Mouse (Mus musculus): ENCODE data around the gene Rela. TPM values are rescaled to one million over a fixed set of nuclear protein-coding genes. Genes with fewer than 3 reads are reported as not detected.

Rela gene
- polyA plus RNA-seq, 1 experiment, result 56.5 TPM

DNA sequence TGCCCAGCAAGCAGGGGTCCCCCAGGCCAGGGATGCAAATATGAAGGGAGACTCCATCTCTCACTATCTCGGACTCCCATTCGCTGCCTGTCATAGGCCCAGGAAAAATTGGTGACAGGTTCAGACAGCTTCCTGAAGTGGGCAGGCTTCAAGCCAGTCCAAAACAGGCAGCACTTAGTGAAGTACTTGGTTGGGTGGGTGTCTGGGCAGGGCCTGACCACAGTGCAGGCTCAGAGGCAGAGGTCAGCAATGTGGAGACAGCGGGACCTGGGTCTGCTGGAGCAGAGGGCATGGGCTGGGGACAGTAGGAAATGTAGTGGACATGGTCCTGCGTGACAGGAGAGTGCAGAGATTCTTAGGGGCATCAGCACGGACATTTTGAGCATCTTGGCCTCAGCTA lies 54.3 kb downstream of the Rela start:
- TF ChIP-seq FOSL1 (IDR thresholded peaks at IDR 0.05; ENCODE audit: insufficient read depth, low read length, poor library complexity, severe bottlenecking) (no peak), MYOD1 (IDR thresholded peaks at IDR 0.05; ENCODE audit: control insufficient read depth, insufficient read length, low read depth) (no peak), USF1 (IDR thresholded peaks at IDR 0.05; ENCODE audit: low read depth) (no peak), MYOG (IDR thresholded peaks at IDR 0.05; ENCODE audit: control insufficient read depth, extremely low read depth, insufficient read length) (no peak), CEBPB (IDR thresholded peaks at IDR 0.05; ENCODE audit: low read depth) (no peak), MAX (IDR thresholded peaks at IDR 0.05) (no peak), CTCF (IDR thresholded peaks at IDR 0.05; ENCODE audit: control insufficient read depth, insufficient read depth, insufficient read length) (no peak)
- peaks cover 62% of the 10 kb centered on the region for H3K79me2 ChIP-seq (ENCODE audit: control insufficient read depth, insufficient read depth)
- H3K4me3 ChIP-seq (ENCODE audit: insufficient read depth, poor library complexity, severe bottlenecking), result no peak overlapping the region
- no peaks in the 10 kb centered on the region for H3K27me3 ChIP-seq (ENCODE audit: control insufficient read depth, insufficient read depth, insufficient read length)
- H3K79me3 ChIP-seq (ENCODE audit: low read depth), result peaks cover 45% of the 10 kb centered on the region
- H3K36me3 ChIP-seq (ENCODE audit: control insufficient read depth, insufficient read depth), result peaks cover 25% of the 10 kb centered on the region
- peak overlapping the region; percentile 92 for H3ac ChIP-seq (ENCODE audit: control insufficient read depth, insufficient read length, low read depth)

DNA sequence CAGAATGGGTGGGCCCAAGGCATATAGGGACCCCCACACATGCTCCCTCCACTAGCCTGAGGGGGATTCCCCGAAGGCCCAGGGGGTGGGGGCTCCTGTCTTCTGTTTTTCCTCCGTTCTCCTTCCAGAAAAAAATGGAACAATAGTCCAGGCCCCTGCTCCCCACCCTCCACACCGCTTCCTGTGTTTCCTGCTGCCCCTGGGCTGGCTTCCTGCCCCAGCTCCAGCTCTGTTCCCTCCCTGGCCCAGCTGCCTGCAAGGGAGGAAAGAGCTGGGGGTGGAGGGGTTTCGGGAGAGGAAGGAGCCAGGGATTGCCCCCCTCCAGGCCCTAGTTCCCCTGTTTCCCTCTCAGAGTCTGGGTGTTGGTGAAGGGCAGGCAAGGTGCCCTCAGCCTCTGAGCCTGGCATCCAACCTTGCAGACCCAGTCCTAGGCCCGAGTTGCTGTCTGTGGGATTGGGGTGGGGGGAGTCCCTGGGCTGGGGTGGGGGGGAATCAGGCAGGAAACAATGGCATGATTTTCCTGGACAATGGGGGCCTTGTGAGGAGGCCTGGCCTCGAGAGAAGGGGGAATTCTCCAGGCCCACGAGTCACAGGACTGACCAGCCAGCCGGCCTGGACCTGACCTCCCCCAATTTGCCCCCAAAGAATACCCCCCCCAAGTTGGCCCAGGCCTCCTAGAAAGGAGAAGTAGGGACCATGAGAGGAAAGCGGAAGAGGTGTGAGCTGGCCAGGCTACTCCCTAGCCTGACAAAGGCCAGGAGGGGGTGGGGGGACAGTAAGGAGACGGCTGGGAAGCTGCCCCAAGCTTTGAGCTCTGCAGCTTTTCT lies 55.0 kb downstream of the Rela start:
- Histone ChIP-seq H3K79me3 (ENCODE audit: low read depth) (peaks cover 45% of the 10 kb centered on the region), H3ac (ENCODE audit: control insufficient read depth, insufficient read length, low read depth) (peak overlapping the region; percentile 92), H3K27me3 (ENCODE audit: control insufficient read depth, insufficient read depth, insufficient read length) (no peaks in the 10 kb centered on the region), H3K79me2 (ENCODE audit: control insufficient read depth, insufficient read depth) (peaks cover 58% of the 10 kb centered on the region), H3K36me3 (ENCODE audit: control insufficient read depth, insufficient read depth) (peaks cover 32% of the 10 kb centered on the region), H3K4me3 (ENCODE audit: insufficient read depth, poor library complexity, severe bottlenecking) (peak overlapping the region; percentile 2)
- TF ChIP-seq FOSL1 (IDR thresholded peaks at IDR 0.05; ENCODE audit: insufficient read depth, low read length, poor library complexity, severe bottlenecking) (no peak), MAX (IDR thresholded peaks at IDR 0.05) (no peak), USF1 (IDR thresholded peaks at IDR 0.05; ENCODE audit: low read depth) (no peak), MYOG (IDR thresholded peaks at IDR 0.05; ENCODE audit: control insufficient read depth, extremely low read depth, insufficient read length) (no peak), CEBPB (IDR thresholded peaks at IDR 0.05; ENCODE audit: low read depth) (no peak), MYOD1 (IDR thresholded peaks at IDR 0.05; ENCODE audit: control insufficient read depth, insufficient read length, low read depth) (no peak), CTCF (IDR thresholded peaks at IDR 0.05; ENCODE audit: control insufficient read depth, insufficient read depth, insufficient read length) (no peak)

DNA sequence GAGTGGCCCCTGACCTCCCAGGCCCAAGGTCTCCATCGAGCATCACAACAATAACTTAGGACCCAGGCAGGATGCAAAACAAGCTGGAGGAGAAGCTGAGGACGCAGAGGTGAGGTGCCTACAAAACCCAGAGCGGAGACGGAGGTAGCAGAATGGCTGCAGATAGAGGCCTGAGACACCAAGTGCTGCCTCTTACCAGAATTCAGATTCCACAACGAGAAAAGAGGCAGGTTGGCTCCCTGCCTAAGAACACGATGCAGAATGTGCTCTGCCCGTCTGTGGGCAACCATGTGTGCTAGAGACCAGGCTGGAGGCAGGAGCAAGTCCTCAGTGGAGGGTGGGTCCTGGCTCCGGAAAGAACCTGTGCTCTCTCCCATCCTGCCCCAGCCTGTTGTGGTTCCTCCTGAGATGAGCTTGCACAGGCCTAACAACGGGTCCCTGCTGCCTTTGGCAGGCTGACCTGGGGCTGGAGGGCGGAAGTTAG lies 55.7 kb downstream of the Rela start:
- H3K79me2 ChIP-seq (ENCODE audit: control insufficient read depth, insufficient read depth), result peaks cover 51% of the 10 kb centered on the region
- peaks cover 40% of the 10 kb centered on the region for H3K79me3 ChIP-seq (ENCODE audit: low read depth)
- H3K4me3 ChIP-seq (ENCODE audit: insufficient read depth, poor library complexity, severe bottlenecking), result no peak overlapping the region
- no peak for TF ChIP-seq MYOD1 (IDR thresholded peaks at IDR 0.05; ENCODE audit: control insufficient read depth, insufficient read length, low read depth)
- no peak for TF ChIP-seq CTCF (IDR thresholded peaks at IDR 0.05; ENCODE audit: control insufficient read depth, insufficient read depth, insufficient read length)
- no peak for TF ChIP-seq CEBPB (IDR thresholded peaks at IDR 0.05; ENCODE audit: low read depth)
- TF ChIP-seq FOSL1 (IDR thresholded peaks at IDR 0.05; ENCODE audit: insufficient read depth, low read length, poor library complexity, severe bottlenecking), result no peak
- TF ChIP-seq MAX (IDR thresholded peaks at IDR 0.05), result no peak
- no peak for TF ChIP-seq USF1 (IDR thresholded peaks at IDR 0.05; ENCODE audit: low read depth)
- no peak for TF ChIP-seq MYOG (IDR thresholded peaks at IDR 0.05; ENCODE audit: control insufficient read depth, extremely low read depth, insufficient read length)
- peaks cover 38% of the 10 kb centered on the region for H3K36me3 ChIP-seq (ENCODE audit: control insufficient read depth, insufficient read depth)
- no peaks in the 10 kb centered on the region for H3K27me3 ChIP-seq (ENCODE audit: control insufficient read depth, insufficient read depth, insufficient read length)
- H3ac ChIP-seq (ENCODE audit: control insufficient read depth, insufficient read length, low read depth), result peak overlapping the region; percentile 19

DNA sequence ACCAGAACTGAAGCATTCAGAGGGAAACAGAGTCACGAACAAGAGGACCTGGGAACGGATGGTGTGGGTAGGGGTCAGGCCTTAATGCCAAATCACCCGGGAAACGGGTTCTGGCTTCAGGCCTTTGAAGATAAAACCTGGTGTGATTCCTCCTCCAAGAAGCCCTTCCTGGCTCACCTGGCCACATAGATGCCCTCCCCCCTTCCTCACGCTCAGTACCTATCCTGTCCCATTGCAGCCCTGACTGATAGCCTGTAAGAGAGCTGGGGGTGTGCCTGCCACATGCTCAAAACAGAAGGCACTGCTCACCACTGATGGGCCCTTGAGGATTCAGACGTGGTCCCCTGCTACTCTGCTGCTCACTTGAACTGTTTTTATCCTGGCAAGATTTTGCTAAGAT lies 56.5 kb downstream of the Rela start:
- no peak overlapping the region for H3K4me3 ChIP-seq (ENCODE audit: insufficient read depth, poor library complexity, severe bottlenecking)
- no peaks in the 10 kb centered on the region for H3K27me3 ChIP-seq (ENCODE audit: control insufficient read depth, insufficient read depth, insufficient read length)
- TF ChIP-seq MYOG (IDR thresholded peaks at IDR 0.05; ENCODE audit: control insufficient read depth, extremely low read depth, insufficient read length), result no peak
- TF ChIP-seq CEBPB (IDR thresholded peaks at IDR 0.05; ENCODE audit: low read depth), result no peak
- TF ChIP-seq USF1 (IDR thresholded peaks at IDR 0.05; ENCODE audit: low read depth), result no peak
- no peak for TF ChIP-seq CTCF (IDR thresholded peaks at IDR 0.05; ENCODE audit: control insufficient read depth, insufficient read depth, insufficient read length)
- no peak for TF ChIP-seq MYOD1 (IDR thresholded peaks at IDR 0.05; ENCODE audit: control insufficient read depth, insufficient read length, low read depth)
- TF ChIP-seq FOSL1 (IDR thresholded peaks at IDR 0.05; ENCODE audit: insufficient read depth, low read length, poor library complexity, severe bottlenecking), result no peak
- TF ChIP-seq MAX (IDR thresholded peaks at IDR 0.05), result no peak
- peaks cover 39% of the 10 kb centered on the region for H3K79me3 ChIP-seq (ENCODE audit: low read depth)
- H3K36me3 ChIP-seq (ENCODE audit: control insufficient read depth, insufficient read depth), result peaks cover 47% of the 10 kb centered on the region
- no peak overlapping the region for H3ac ChIP-seq (ENCODE audit: control insufficient read depth, insufficient read length, low read depth)
- peaks cover 48% of the 10 kb centered on the region for H3K79me2 ChIP-seq (ENCODE audit: control insufficient read depth, insufficient read depth)

DNA sequence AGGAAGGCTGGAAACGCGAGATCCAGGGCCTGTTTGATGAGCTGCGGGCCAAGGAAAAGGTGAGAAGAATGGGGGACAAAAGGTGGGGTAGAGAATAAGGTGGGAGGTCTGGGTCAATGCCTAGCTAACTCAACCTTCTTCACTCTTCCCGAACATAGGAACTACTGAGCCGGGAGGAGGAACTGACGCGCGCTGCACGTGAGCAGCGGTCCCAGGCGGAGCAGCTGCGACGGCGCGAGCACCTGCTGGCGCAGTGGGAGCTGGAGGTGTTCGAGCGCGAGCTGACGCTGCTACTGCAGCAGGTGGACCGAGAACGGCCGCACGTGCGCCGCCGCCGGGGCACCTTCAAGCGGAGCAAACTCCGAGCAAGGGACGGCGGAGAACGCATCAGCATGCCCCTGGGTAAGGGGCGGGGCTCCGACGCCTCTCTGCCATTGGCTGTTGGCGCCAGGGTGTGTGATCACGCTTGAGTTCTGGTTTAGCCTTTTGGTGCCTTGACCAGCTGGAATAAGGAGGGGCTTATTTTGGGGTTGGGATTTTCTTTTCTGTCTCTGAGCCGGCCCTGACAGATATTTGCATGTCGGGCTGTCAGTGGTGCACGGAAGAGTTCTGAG lies 58.7 kb downstream of the Rela start:
- Histone ChIP-seq H3ac (ENCODE audit: control insufficient read depth, insufficient read length, low read depth) (no peak overlapping the region), H3K4me3 (ENCODE audit: insufficient read depth, poor library complexity, severe bottlenecking) (no peak overlapping the region), H3K27me3 (ENCODE audit: control insufficient read depth, insufficient read depth, insufficient read length) (no peaks in the 10 kb centered on the region), H3K36me3 (ENCODE audit: control insufficient read depth, insufficient read depth) (peaks cover 62% of the 10 kb centered on the region), H3K79me2 (ENCODE audit: control insufficient read depth, insufficient read depth) (peaks cover 35% of the 10 kb centered on the region), H3K79me3 (ENCODE audit: low read depth) (peaks cover 26% of the 10 kb centered on the region)
- no peak for TF ChIP-seq MAX (IDR thresholded peaks at IDR 0.05)
- TF ChIP-seq FOSL1 (IDR thresholded peaks at IDR 0.05; ENCODE audit: insufficient read depth, low read length, poor library complexity, severe bottlenecking), result no peak
- TF ChIP-seq MYOG (IDR thresholded peaks at IDR 0.05; ENCODE audit: control insufficient read depth, extremely low read depth, insufficient read length), result no peak

Small RNA genes within 50 kb of the gene (microRNA-seq; reads per million reads assigned to microRNA genes)
- gene Mir6987 (ENCODE audit: borderline microRNAs expressed), result 0.36 reads per million

Other genes with a start within 250 kb of the Rela start
- 68.5 TPM for gene Sart1, start 248.8 kb upstream of the Rela start, polyA plus RNA-seq (2012; fragmentation: generic; extraction: Trizol)
- gene Tsga10ip, start 235.0 kb upstream of the Rela start, polyA plus RNA-seq (2012; fragmentation: generic; extraction: Trizol), result 0.02 TPM
- gene Drap1, start 212.5 kb upstream of the Rela start, polyA plus RNA-seq (2012; fragmentation: generic; extraction: Trizol), result 428 TPM
- 90.3 TPM for gene AI837181, start 212.3 kb upstream of the Rela start, polyA plus RNA-seq (2012; fragmentation: generic; extraction: Trizol)
- 146 TPM for gene Fosl1, start 189.9 kb upstream of the Rela start, polyA plus RNA-seq (2012; fragmentation: generic; extraction: Trizol)
- 30.5 TPM for gene Ccdc85b, start 179.6 kb upstream of the Rela start, polyA plus RNA-seq (2012; fragmentation: generic; extraction: Trizol)
- gene Fibp, start 176.9 kb upstream of the Rela start, polyA plus RNA-seq (2012; fragmentation: generic; extraction: Trizol), result 83.7 TPM
- 4.8 TPM for gene Ctsw, start 169.0 kb upstream of the Rela start, polyA plus RNA-seq (2012; fragmentation: generic; extraction: Trizol)
- 177 TPM for gene Efemp2, start 163.5 kb upstream of the Rela start, polyA plus RNA-seq (2012; fragmentation: generic; extraction: Trizol)
- 50.3 TPM for gene Mus81, start 149.1 kb upstream of the Rela start, polyA plus RNA-seq (2012; fragmentation: generic; extraction: Trizol)
- gene Cfl1, start 147.0 kb upstream of the Rela start, polyA plus RNA-seq (2012; fragmentation: generic; extraction: Trizol), result 2,315 TPM
- gene 1700020D05Rik, start 133.7 kb upstream of the Rela start, polyA plus RNA-seq (2012; fragmentation: generic; extraction: Trizol), result 0.15 TPM
- 1.1 TPM for gene Snx32, start 126.9 kb upstream of the Rela start, polyA plus RNA-seq (2012; fragmentation: generic; extraction: Trizol)
- gene Ovol1, start 76.8 kb upstream of the Rela start, polyA plus RNA-seq (2012; fragmentation: generic; extraction: Trizol), result not detected
- 3.9 TPM for gene Ap5b1, start 69.5 kb upstream of the Rela start, polyA plus RNA-seq (2012; fragmentation: generic; extraction: Trizol)
- 77.8 TPM for gene Rnaseh2c, start 35.6 kb upstream of the Rela start, polyA plus RNA-seq (2012; fragmentation: generic; extraction: Trizol)
- gene Kat5, start 27.2 kb upstream of the Rela start, polyA plus RNA-seq (2012; fragmentation: generic; extraction: Trizol), result 48.4 TPM
- 22.9 TPM for gene Sipa1, start 26.2 kb downstream of the Rela start, polyA plus RNA-seq (2012; fragmentation: generic; extraction: Trizol)
- gene Map3k11, start 51.3 kb downstream of the Rela start, polyA plus RNA-seq (2012; fragmentation: generic; extraction: Trizol), result 24.2 TPM
- 28.0 TPM for gene Pcnx3, start 51.4 kb downstream of the Rela start, polyA plus RNA-seq (2012; fragmentation: generic; extraction: Trizol)
- 0.19 TPM for gene Kcnk7, start 66.9 kb downstream of the Rela start, polyA plus RNA-seq (2012; fragmentation: generic; extraction: Trizol)
- gene Ehbp1l1, start 88.8 kb downstream of the Rela start, polyA plus RNA-seq (2012; fragmentation: generic; extraction: Trizol), result 62.1 TPM
- 129 TPM for gene Fam89b, start 92.2 kb downstream of the Rela start, polyA plus RNA-seq (2012; fragmentation: generic; extraction: Trizol)
- gene Ltbp3, start 103.4 kb downstream of the Rela start, polyA plus RNA-seq (2012; fragmentation: generic; extraction: Trizol), result 128 TPM
- 69.6 TPM for gene Scyl1, start 133.9 kb downstream of the Rela start, polyA plus RNA-seq (2012; fragmentation: generic; extraction: Trizol)
- gene Frmd8, start 237.8 kb downstream of the Rela start, polyA plus RNA-seq (2012; fragmentation: generic; extraction: Trizol), result 44.1 TPM
- 5.5 TPM for gene Slc25a45, start 240.3 kb downstream of the Rela start, polyA plus RNA-seq (2012; fragmentation: generic; extraction: Trizol)